Mouse (Mus musculus): ENCODE data around the gene Supt20.
A peak's percentile ranks its signal among the peaks of the same experiment; 100 is the strongest.

The Supt20 gene

GRCm38 (mm10) chr3:54759211-54759610 is 66.6 kb downstream of the Supt20 start:
- DNase-seq = no peak

GRCm38 (mm10) chr3:54760321-54761115 is 67.9 kb downstream of the Supt20 start:
- DNase-seq = no peak

- DNase-seq = no peak
Observed at GRCm38 (mm10) chr3:54761258-54761657, 68.7 kb downstream of the Supt20 start.

- peak; percentile 38 for DNase-seq
Observed at GRCm38 (mm10) chr3:54764418-54764817, 71.8 kb downstream of the Supt20 start.

GRCm38 (mm10) chr3:54765521-54765920 is 72.9 kb downstream of the Supt20 start:
- peak; percentile 20 for DNase-seq

GRCm38 (mm10) chr3:54766034-54766433 is 73.4 kb downstream of the Supt20 start:
- no peak for DNase-seq

- DNase-seq = no peak
Observed at GRCm38 (mm10) chr3:54766811-54767210, 74.2 kb downstream of the Supt20 start.

- no peak for DNase-seq
Observed at GRCm38 (mm10) chr3:54768592-54768991, 76.0 kb downstream of the Supt20 start.

GRCm38 (mm10) chr3:54769349-54770275 is 77.0 kb downstream of the Supt20 start:
- no peak for DNase-seq

- no peak for DNase-seq
Observed at GRCm38 (mm10) chr3:54773613-54774012, 81.0 kb downstream of the Supt20 start.

- no peak for DNase-seq
Observed at GRCm38 (mm10) chr3:54775989-54776631, 83.5 kb downstream of the Supt20 start.

Measured in cerebellum, adult 8-10 months (tissue).